Mouse (Mus musculus) bone marrow macrophage, adult 2 months (primary cell): ENCODE measurements around the gene Gm20661.

Experiments used
- CTCF ChIP-seq: IDR thresholded peaks from 2 replicates; pipeline ENCODE4 v1.5.1; 2012; ENCODE audit warnings: low read depth, mild to moderate bottlenecking, low read length, moderate library complexity
- POLR2A ChIP-seq: IDR thresholded peaks from 2 replicates; pipeline ENCODE4 v1.6.1; 2012; ENCODE audit warnings: mild to moderate bottlenecking, low read depth, low read length, borderline replicate concordance

DNA sequence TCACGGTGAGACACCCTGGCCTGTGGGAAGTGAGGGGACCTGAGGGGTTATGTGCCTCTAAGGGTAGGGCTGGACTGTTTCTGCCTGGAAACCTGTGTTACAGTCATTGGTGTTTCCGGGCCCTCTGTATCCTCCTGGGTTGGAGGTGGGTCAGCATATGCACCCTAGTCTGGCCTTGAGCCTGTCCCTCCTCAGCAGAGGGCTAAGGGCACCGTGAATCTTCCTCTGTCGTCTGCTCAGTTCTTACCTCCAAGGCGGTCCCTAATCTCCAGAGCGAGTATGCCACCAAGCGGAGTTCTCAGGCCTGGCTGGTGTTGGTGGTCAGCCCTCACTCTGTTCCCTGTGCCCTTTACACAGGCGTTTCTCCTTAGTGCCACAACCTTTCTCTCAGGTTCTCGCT, 19.9 kb upstream of the Gm20661 start:
- no peak for TF ChIP-seq CTCF
- TF ChIP-seq POLR2A = no peak
